Mouse (Mus musculus) ES-Bruce4 (cell line): ENCODE data around the gene Tst. TPM values are rescaled to one million over a fixed set of nuclear protein-coding genes. Genes with fewer than 3 reads are reported as not detected.
A peak's percentile ranks its signal among the peaks of the same experiment; 100 is the strongest.

Source experiments
- H3K27ac ChIP-seq: 2 replicates; pipeline ENCODE4 v1.5.1; 2012; ENCODE audit warnings: low read length, inconsistent platforms; ENCODE audit not compliant: insufficient read depth
- H3K27me3 ChIP-seq: 2 replicates; pipeline ENCODE4 v1.6.1; 2012; ENCODE audit warnings: mild to moderate bottlenecking, low read length, inconsistent platforms; ENCODE audit not compliant: control insufficient read depth, poor library complexity, insufficient read depth, severe bottlenecking
- H3K36me3 ChIP-seq: 2 replicates; pipeline ENCODE4 v1.6.1; 2012; ENCODE audit warnings: inconsistent platforms, mild to moderate bottlenecking, low read length, moderate library complexity; ENCODE audit not compliant: control insufficient read depth, poor library complexity, insufficient read depth, severe bottlenecking
- H3K4me1 ChIP-seq: one replicate; pipeline ENCODE4 v1.8.1; 2011; ENCODE audit warnings: low read length; ENCODE audit not compliant: control insufficient read depth, insufficient read depth
- H3K4me3 ChIP-seq: 2 replicates; pipeline ENCODE4 v1.5.1; 2011; ENCODE audit warnings: low read depth, mild to moderate bottlenecking, low read length
- H3K9ac ChIP-seq: 2 replicates; pipeline ENCODE4 v1.6.1; 2012; ENCODE audit warnings: low read depth, mild to moderate bottlenecking, inconsistent platforms; ENCODE audit not compliant: poor library complexity, severe bottlenecking
- H3K9me3 ChIP-seq: replicated peaks from 2 replicates; pipeline ENCODE4 v1.6.1; 2012; ENCODE audit warnings: mild to moderate bottlenecking, low read length, inconsistent platforms; ENCODE audit not compliant: control insufficient read depth, poor library complexity, insufficient read depth, severe bottlenecking
- CTCF ChIP-seq: IDR thresholded peaks from one replicate; pipeline ENCODE4 v1.8.1; 2011; ENCODE audit warnings: low read depth, low read length
- EP300 ChIP-seq: IDR thresholded peaks from 2 replicates; pipeline ENCODE4 v1.6.1; 2011; ENCODE audit warnings: low read depth, low read length; ENCODE audit not compliant: insufficient read depth
- POLR2A ChIP-seq: IDR thresholded peaks from one replicate; pipeline ENCODE4 v1.8.1; 2011; ENCODE audit warnings: low read length; ENCODE audit not compliant: insufficient read depth
- polyA plus RNA-seq: library from polyadenylated mRNA; stranded (reverse); fragments of >200 nt; gene quantifications from 2 replicates; pipeline ENCODE4 v1.2.4, GENCODE M21; 2011; ENCODE audit warnings: low read depth; ENCODE audit not compliant: missing spikeins, insufficient read depth, insufficient read length

Gene Tst
- polyA plus RNA-seq, 1 experiment: 9.8 TPM

DNA sequence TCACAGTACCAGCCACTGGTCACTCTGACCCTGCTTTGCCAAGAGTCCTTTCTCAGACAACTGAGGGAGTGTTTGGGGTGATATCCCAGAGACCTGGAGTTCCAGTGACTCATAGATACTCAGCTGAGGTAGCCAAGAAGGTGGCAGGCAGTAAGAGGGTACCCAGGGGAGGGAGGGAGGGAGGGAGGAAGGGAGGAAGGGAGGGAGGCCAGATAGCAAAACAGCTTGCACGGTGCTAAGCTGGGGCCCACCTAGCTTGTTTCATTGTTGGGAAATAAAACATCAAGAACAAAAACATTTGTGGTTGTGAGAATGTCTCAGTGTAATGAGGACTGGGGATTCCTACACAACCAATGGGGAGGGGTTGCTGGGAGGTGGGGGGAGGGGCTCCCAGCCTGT is 8.0 kb upstream of the Tst start:
- Histone ChIP-seq H3K27me3 (no peaks in the 10 kb centered on the region), H3K9ac (no peak overlapping the region)
- no peak for TF ChIP-seq POLR2A
- TF ChIP-seq EP300: no peak
- no peak for TF ChIP-seq CTCF

DNA sequence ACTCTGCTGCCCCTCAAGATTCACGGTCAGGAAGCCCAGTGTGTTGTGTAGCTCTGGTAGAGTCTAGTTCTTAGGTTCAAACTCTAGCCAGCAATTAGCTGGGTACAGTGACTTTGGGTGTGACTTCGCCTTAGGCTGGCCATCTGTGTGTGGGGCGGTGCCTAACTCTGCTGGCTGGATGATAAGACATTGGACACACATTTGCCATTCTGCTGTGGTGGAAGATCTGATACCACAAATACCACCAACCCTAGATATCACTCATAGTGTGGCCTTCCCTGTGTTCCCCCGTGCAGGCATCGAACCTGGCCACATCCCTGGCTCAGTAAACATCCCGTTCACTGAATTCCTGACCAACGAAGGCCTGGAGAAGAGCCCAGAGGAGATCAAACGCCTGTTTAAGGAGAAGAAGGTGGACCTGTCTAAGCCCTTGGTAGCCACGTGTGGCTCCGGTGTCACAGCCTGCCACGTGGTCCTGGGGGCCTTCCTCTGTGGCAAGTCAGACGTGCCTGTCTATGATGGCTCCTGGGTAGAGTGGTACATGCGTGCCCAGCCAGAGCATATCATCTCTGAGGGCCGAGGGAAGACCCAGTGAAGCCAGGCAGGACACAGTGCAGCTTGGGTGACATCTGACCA is 7.5 kb upstream of the Tst start:
- TF ChIP-seq CTCF (no peak), POLR2A (no peak), EP300 (no peak)
- Histone ChIP-seq H3K9me3 (no peaks in the 10 kb centered on the region), H3K4me3 (no peak overlapping the region), H3K9ac (no peak overlapping the region), H3K36me3 (no peaks in the 10 kb centered on the region), H3K27ac (no peak overlapping the region), H3K27me3 (no peaks in the 10 kb centered on the region), H3K4me1 (no peaks in the 10 kb centered on the region)

More for the DNA sequence above, 8.0 kb upstream of the Tst start:
- no peaks in the 10 kb centered on the region for H3K9me3 ChIP-seq
- H3K4me1 ChIP-seq: no peaks in the 10 kb centered on the region
- no peaks in the 10 kb centered on the region for H3K36me3 ChIP-seq
- H3K4me3 ChIP-seq: no peak overlapping the region
- no peak overlapping the region for H3K27ac ChIP-seq

DNA sequence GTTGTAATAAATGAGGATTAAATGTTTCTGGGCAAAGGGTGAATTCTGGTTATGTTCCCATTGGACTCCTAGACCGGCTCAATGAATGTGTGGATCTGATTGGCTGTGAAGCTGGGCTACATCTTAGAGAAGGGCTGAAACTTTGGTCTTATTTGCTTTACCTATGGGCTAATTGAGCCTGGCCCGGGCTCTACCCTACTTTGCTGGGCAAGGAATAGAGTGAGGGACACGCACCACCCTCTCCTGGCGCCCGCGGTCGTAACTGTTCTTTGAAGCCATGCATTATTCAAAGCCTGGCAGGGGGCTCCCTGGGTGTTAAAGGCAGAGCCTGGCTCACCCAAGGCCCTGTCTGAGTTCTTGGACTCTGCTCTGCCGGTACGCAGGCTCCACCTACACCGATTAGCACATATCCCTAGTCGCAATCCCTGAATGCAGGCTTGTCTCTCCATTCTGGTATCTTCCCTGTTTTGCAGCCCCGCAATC is 3.9 kb upstream of the Tst start:
- Histone ChIP-seq H3K4me1 (no peaks in the 10 kb centered on the region), H3K27me3 (no peaks in the 10 kb centered on the region), H3K4me3 (peak overlapping the region; percentile 67), H3K27ac (no peak overlapping the region), H3K9me3 (no peaks in the 10 kb centered on the region), H3K9ac (peak overlapping the region; percentile 8; the same call in 1 of the 2 replicates), H3K36me3 (no peaks in the 10 kb centered on the region)
- TF ChIP-seq POLR2A (no peak), CTCF (no peak), EP300 (no peak)

DNA sequence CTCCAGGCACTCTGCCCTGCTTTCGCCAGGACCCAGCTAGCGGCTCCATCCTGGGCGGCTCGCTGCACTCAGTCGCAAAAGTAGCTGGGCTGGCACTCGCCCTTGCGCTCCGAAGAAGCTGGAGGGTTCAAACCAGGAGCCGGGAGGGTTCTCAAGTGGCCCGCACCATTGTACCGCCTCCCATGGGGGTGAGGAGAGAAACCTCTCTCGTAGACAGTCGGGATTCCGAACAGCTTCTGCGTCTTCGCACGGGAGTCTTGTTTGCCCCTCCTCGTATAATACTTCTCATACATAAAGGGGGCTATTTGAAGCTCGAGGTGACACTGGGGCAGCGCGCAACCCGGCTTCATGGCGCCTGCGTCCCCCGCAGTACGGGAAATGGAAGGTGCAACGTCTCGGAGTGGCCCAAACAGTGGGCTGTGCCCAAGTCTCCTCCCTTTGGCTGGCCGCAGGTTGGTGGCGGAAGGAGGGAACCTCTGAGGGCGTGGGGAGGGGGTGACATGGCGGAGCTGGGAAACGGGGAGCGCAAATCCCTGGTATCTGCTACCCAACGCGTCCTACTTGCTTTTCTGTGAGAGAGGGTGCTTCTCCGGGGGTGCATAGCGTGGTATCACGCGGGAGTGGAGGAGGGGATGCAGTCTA is 707 bp upstream of the Tst start, which contains the start of gene Mpst:
TSS of gene Mpst (plus strand) at position 124 of the 642 bp plus-strand sequence.
- peak within 1 kb of the TSS; percentile 91 for H3K4me3 ChIP-seq
- no peaks in the 10 kb centered on the region for H3K27me3 ChIP-seq
- peaks cover 5% of the 10 kb centered on the region for H3K4me1 ChIP-seq
- H3K36me3 ChIP-seq: no peaks in the 10 kb centered on the region
- peak within 1 kb of the TSS; percentile 87 for H3K27ac ChIP-seq
- peak within 1 kb of the TSS; percentile 79 for H3K9ac ChIP-seq
- TF ChIP-seq CTCF (no peak), EP300 (no peak), POLR2A (peak; percentile 79)
- no peaks in the 10 kb centered on the region for H3K9me3 ChIP-seq

DNA sequence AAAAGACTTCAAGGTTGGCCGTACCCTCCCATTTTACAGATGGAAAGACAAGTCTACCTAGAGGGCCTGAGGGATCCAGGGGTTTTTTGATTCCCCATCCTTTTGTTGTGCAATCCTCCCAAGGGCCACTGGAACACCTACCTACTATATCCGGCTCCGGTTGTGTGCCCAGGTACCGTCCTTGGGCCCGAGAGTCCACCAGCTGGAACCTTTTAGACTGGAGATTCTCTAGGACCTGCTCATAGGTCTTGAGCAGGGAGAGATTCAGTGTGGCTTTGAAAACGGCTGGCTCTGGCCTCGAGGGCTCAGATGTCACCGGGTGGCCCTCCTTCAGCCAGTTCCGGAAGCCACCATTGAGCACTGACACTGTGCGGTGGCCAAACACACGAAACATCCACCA is 609 bp downstream of the Tst start:
- H3K4me1 ChIP-seq: peaks cover 5% of the 10 kb centered on the region

DNA sequence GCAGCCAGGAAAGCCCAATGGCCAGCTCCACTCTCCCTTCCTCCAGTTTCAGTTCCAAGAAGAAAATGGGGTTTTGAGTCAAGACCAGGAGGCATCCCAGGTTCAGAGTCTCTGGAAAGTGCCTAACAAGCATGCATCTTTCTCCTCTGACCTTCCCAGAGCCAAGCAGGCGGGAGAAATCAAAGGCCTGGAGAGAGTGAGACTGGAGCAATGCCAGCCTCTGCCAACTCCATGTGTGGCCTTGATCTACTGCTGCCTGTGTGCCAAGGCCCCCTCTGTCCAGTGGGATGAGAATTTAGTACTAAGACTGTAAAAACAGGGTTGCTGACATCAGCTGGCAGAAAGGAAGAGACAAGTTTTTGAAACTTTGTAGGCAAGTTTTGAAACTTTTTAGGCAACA is 1.8 kb downstream of the Tst start:
- no peak overlapping the region for H3K4me3 ChIP-seq
- peaks cover 5% of the 10 kb centered on the region for H3K4me1 ChIP-seq
- no peaks in the 10 kb centered on the region for H3K9me3 ChIP-seq
- no peak overlapping the region for H3K27ac ChIP-seq
- no peaks in the 10 kb centered on the region for H3K36me3 ChIP-seq
- TF ChIP-seq CTCF (no peak), POLR2A (no peak), EP300 (no peak)
- H3K9ac ChIP-seq: no peak overlapping the region
- H3K27me3 ChIP-seq: no peaks in the 10 kb centered on the region

More for the DNA sequence above, 609 bp downstream of the Tst start:
- Histone ChIP-seq H3K27ac (no peak overlapping the region), H3K4me3 (peak overlapping the region; percentile 91), H3K9me3 (no peaks in the 10 kb centered on the region), H3K27me3 (no peaks in the 10 kb centered on the region), H3K9ac (peak overlapping the region; percentile 47), H3K36me3 (no peaks in the 10 kb centered on the region)
- no peak for TF ChIP-seq CTCF
